Mouse (Mus musculus) retina, adult 2 months (tissue): ENCODE measurements at regions not wholly inside any gene's neighbourhood (a gene's known extent, or its start where the extent isn't known, plus 50 kb on each side); places are given as distances from the start of the nearest gene placed in this dataset.

Experiments used
- DNase-seq: peaks from one replicate; pipeline ENCODE4 v3.0.0-alpha.2; 2012; ENCODE audit warnings: low read depth, low spot score

- no peak for DNase-seq
These were observed 166.8 kb upstream of the Rreb1 start for GRCm38 (mm10) chr13:37611387-37611786.

DNA sequence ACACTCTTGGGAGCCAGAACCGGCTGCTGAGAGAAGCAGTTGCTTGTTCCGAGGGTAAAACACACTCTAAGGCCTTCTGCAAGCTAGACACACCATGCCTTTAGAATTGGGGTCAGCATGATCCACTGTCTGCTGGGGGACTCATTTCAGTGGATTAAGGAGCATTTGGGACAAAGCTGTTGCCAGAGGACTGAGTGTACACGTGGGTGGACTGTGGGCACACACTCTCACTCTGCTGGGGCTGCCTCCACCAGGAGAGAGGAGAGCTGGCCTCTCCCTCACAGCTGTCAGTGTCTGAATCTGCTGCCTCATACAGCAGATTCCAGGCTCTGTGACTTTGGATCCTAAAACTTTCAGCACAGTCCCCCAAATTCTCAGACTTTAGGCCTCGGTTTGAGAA lies 161.2 kb upstream of the Rreb1 start:
- DNase-seq, result no peak

DNA sequence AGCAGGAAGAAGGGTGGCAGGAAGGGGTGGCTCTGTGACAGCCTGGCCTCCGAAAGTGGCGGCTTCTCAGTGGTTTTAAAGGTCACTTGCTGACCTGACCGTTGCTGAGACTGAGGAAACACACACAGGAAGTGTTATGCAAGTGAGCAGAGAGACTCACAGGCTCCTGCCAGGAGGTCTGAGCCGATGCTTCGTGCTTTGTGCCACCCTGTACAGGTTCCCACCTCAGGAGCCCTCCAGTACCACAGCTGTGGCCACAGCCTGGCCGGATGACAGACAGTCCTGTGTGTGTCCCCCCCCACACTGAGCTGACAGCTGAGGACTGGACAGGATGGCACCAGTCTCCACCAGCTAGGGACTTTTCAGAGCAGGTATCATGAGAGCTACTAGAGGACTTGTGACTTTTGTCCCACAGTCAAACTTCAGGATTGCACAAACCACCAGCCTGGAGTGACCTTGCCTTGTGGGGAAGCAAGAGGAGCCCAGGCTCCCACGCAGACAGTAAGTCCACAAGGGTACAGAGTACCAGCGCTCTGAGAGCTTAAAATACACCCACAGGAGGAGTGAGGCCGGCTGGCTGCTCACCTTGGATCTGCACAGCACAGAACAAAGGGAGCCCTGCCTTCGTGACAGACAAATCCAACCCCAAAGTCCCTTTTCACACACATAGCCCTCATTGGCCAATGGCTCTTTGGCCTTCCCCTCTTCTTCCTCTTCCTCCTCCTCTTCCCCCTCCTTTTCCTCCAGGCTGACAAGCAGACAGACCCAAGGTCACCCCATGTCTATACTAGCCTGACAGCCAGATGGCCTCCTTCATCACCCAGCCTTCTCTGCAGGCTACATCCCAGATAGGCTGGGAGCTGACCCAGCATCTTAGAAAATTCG lies 158.1 kb upstream of the Rreb1 start:
- DNase-seq, result no peak

GRCm38 (mm10) chr13:37621319-37622050 lies 156.7 kb upstream of the Rreb1 start:
- no peak for DNase-seq

- no peak for DNase-seq
These were observed 155.7 kb upstream of the Rreb1 start for GRCm38 (mm10) chr13:37622366-37623088.

DNA sequence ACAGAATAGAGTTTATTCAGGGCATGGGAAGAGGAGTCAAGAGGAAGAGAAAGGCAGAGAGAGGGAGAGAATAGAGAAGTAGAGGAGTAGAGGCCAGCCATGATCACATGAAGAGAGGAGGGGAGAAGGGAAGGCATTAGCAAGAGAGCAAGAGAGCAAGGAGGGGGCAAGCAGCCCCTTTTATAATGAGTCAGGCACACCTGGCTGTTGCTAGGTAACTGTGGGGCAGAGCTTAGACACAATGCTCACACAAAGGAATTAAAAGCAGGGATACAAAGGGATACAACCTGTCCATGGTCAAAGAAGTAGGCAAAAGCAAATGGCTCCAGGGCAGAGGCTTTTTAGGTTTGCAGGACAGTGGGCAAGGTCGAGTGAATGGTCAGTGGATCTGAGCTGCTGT lies 153.5 kb upstream of the Rreb1 start:
- DNase-seq, result no peak

DNA sequence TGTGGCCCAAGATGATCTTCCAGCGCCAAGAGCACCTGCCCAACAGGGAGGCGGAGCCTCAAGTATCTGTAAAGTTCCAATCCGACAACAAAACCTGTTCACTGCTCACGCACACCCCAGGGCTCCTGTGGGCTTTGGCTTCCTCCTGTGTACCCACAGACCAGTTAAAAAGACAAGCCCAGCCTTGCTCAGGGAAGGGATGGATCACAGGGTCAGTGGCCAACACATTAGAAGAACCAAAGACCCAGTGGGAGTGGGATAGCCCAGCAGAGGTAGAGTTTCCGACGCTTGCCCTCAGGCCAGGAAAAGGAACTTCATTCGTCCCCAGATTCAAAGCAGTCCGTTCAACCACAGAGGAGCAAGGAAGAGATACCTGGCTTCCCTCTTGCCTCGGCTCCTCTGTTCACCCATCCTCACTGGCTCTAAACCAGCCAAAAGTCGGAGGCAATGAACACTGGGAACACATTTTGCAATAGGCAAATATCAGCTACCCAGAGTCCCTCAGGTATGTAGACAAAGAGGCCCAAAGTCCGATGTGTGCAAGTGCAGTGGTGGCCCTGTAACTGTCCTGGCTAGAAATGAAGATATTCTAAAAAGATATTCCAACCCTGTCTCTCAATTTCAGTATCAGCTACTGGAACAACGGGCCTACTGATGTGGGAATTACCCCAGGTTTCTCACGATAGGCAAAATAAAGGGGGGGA lies 152.5 kb upstream of the Rreb1 start:
- no peak for DNase-seq

DNA sequence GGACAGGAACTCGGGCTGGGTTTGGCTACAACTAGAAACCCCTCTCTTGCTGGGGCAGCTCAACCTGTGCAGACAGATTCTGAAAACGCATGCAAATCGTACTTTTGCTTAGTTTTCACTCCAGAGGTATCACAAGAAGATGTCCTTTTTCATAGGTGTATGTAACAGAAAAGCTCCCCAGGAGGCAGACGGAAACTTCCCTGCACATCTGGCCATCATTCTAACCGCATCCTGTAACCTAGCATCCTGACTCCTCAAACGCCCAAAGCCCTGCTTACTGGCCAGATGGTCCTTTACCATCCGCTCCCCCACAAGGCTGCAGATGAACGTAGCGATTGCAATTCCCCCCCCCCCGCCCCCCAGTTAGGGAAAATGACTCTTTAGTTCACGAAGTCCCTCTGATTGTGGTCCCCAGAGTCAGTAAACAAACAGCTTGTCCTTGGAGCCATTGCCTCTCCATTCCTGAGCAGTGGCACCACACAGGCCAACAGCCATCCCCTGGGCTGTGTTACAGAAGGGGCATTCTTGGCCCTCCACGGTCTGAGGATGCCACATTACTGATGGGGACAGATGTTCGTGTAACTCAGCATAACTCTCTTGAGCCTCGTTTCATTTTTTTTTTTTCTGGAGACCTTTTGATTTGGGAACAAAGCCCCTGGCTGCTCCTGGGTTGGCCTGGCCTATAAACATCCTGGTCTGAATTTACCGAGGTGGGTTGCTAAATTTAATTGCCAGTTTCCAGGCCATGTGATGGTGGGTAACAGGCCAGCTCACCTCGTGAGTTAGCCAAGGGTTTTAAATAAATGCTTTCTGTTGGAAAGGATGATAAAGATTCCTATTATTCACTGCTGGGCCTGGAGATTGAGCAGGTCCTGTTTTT lies 149.6 kb upstream of the Rreb1 start:
- no peak for DNase-seq

GRCm38 (mm10) chr13:37629271-37629899 lies 148.8 kb upstream of the Rreb1 start:
- DNase-seq, result no peak

- no peak for DNase-seq
These were observed 145.3 kb upstream of the Rreb1 start for GRCm38 (mm10) chr13:37632835-37633440.

DNA sequence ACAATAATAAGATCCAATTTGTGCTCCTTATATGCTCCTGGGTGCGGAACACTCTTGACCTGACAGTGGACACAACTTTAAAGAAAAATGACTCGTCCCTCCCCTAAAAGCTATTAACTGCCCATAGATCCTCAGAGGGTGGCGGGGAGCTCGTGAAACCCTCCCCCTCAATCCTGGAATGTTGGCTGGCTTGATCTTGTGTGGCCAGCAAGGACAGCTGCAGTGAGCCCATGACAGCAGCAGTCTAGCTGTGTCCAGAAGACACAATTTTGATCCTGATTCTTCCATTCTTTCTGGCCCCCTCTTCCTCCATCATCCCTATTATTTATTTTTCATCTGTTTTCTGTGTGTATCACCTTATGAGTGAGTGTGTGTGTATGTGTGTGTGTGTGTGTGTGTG lies 141.8 kb upstream of the Rreb1 start:
- DNase-seq, result no peak

DNA sequence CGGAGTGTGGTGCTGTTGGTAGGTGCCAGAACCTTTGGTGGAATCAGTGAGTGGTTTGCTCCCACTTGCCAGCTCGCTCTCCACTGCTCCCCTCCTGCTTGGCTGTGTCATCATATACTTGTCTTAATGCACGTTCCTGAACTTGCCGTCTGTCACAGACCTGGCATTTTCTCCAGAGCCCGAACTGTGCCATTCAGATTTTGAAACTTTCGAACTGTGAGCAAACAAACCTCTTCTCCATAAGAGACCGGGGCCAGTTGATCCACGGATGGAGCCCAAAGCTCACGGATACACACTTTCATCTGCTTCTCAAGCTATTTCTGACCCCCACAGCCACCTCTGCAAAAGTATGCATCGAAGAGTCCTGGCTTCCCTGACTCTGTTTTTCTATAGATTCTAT lies 141.0 kb upstream of the Rreb1 start:
- DNase-seq, result no peak

- DNase-seq, result no peak
These were observed 140.1 kb upstream of the Rreb1 start for GRCm38 (mm10) chr13:37638071-37638511.

GRCm38 (mm10) chr13:37642410-37643093 lies 135.6 kb upstream of the Rreb1 start:
- DNase-seq, result no peak

DNA sequence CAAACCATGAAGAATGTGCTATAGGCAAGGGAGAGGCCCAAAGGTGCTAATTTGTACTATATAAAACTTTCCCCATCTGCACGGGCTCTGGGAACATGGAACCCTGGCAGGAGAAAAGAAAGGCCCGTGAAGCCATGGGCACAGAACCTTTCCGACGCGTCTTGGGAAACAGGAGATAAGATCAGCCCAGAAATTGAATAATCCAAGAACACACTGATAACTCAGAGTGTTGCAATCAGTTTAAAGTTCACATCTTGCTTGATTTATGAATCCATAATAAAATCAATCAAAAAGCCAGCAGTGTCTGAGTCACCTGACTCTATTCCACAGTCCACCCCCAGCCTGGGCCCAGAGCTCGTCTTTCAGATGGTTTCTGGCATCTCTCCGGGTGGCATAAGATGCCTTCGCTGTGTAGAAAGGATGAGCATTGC lies 133.4 kb upstream of the Rreb1 start:
- no peak for DNase-seq

- no peak for DNase-seq
These were observed 128.6 kb upstream of the Rreb1 start for GRCm38 (mm10) chr13:37649467-37650080.

- DNase-seq, result no peak
These were observed 126.8 kb upstream of the Rreb1 start for GRCm38 (mm10) chr13:37651221-37651946.

DNA sequence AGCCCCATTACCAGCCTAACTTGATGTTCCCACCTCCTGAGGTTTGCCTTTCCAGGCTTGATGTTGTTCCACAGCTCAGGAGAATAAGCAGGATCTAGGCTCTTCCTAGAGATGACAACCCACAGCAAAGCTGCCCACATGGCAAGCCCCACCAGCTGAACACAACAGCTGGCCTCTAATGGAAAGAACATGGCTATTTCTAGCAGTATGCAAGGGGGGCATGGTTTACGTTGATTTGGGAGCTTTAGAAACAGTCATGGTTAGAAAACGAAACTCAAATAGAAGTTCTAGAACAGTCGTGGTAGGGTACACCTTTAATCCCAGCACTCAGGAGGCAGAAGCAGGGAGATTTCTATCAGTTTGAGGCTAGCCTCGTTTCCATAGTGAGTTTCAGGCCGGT lies 123.5 kb upstream of the Rreb1 start:
- DNase-seq, result no peak
